Mouse (Mus musculus): Measurements from ENCODE around the gene Gas2. TPM values are rescaled to one million over a fixed set of nuclear protein-coding genes. Genes with fewer than 3 reads are reported as not detected.

Gene Gas2
- polyA plus RNA-seq, 1 experiment from 2014 or later: 176 TPM

DNA sequence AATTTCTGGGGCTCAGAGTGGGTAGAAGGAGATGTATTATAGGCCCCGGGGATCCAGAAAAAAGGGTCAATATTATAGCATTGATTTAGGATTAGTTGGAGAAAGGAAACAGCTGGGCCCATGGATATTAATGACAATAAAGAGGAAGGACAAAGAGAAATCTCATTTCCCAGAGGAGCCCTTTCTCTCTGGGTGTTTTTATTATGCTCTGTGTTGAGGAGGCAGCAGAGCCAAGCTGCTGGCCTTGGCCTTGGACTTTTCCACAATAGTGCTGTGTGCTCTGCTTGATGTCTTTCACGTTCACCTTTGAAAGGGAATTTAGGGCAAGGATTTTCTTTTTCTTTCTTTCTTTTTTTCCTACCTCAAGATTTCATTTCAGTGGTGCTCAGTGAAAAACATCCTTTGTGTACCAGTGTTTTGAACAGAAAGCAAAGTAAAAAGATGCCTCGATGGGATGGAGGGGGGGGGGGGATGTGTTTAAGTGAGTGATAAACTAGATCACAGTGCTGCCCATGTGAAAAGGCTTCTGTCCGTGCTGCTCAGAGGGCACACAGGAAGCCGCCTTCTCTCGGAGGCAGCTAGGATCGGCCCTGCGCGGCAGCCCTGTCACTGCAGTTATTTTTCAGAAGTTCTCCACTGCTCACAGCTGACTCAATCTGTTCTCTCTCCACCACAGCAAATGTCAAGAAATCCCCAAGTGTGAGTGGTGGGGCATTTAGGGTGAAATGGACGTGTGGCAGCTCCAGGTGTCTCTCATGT lies 67.1 kb downstream of the Gas2 start:
- Histone ChIP-seq H3K9me3 (no peaks in the 10 kb centered on the region), H3K27ac (peak overlapping the region; percentile 59; the same call in 1 of the 2 replicates), H3K4me3 (replicated peaks) (no peak overlapping the region), H3K4me2 (no peak overlapping the region), H3K27me3 (no peaks in the 10 kb centered on the region), H3K4me1 (replicated peaks) (peaks cover 22% of the 10 kb centered on the region), H3K9ac (replicated peaks) (0 out of 2 replicates have a peak overlapping the region, but pooled peaks have one; percentile 27), H3K36me3 (peaks cover 24% of the 10 kb centered on the region)
- WGBS: 52% methylated on average over 10 of the region's 10 CpGs
- ATAC-seq (ENCODE audit: insufficient number of reproducible peaks, insufficient read depth, low FRiP score, low TSS enrichment, low read depth): no peak

DNA sequence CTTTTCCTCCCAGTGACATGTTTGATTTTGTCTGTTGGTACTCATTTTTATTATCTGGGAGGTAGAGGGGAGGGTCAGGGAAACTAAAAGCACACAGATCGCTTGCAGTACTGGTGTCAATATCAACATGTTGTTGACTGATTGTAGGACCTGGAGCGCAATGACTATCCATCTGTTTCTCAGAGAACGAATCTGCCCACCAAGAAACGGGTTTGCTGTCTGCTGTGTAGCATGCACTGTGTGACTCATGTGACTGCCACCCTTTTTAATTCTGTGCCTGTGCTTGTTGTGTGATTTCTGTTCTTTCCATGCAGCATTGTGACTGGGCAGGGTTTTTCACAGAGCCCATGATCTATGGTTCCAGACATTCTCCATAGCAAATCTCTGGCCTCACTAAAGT lies 69.4 kb downstream of the Gas2 start:
- peaks cover 22% of the 10 kb centered on the region for H3K4me1 ChIP-seq (replicated peaks)
- no peak overlapping the region; the same call in 1 of the 2 replicates for H3K27ac ChIP-seq
- WGBS: 75% methylated on average over 4 of the region's 4 CpGs
- no peaks in the 10 kb centered on the region for H3K27me3 ChIP-seq
- ATAC-seq (ENCODE audit: insufficient number of reproducible peaks, insufficient read depth, low FRiP score, low TSS enrichment, low read depth): no peak
- peaks cover 13% of the 10 kb centered on the region; the same call in 1 of the 2 replicates for H3K36me3 ChIP-seq
- H3K9ac ChIP-seq (replicated peaks): no peak overlapping the region
- H3K4me2 ChIP-seq: no peak overlapping the region
- H3K9me3 ChIP-seq: no peaks in the 10 kb centered on the region
- H3K4me3 ChIP-seq (replicated peaks): no peak overlapping the region

DNA sequence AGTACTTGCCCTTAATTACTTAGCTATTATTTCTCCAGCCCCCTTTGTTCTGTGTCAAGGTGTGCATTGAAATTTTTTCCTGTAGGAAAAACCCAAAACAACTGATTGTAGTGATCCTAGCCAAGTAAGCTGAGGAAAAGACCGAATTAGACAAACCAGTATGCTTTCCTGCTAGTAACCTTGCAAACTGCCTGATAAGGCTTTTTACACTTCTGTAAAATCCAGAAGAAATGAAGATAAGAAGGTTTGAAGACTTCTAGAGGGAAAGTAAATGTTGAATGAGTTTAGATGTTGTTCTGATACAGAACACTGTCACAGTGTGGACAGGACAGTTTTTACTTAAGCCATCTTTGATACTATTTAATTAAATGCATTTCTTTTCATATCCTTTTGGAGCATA lies 75.5 kb downstream of the Gas2 start:
- Histone ChIP-seq H3K4me2 (no peak overlapping the region), H3K4me1 (replicated peaks) (peaks cover 17% of the 10 kb centered on the region), H3K27ac (no peak overlapping the region), H3K27me3 (no peaks in the 10 kb centered on the region), H3K36me3 (peaks cover 17% of the 10 kb centered on the region; the same call in 1 of the 2 replicates), H3K9me3 (no peaks in the 10 kb centered on the region), H3K4me3 (replicated peaks) (no peak overlapping the region), H3K9ac (replicated peaks) (no peak overlapping the region)
- WGBS: 83% methylated on average over 1 of the region's 1 CpGs
- no peak for ATAC-seq (ENCODE audit: insufficient number of reproducible peaks, insufficient read depth, low FRiP score, low TSS enrichment, low read depth)

DNA sequence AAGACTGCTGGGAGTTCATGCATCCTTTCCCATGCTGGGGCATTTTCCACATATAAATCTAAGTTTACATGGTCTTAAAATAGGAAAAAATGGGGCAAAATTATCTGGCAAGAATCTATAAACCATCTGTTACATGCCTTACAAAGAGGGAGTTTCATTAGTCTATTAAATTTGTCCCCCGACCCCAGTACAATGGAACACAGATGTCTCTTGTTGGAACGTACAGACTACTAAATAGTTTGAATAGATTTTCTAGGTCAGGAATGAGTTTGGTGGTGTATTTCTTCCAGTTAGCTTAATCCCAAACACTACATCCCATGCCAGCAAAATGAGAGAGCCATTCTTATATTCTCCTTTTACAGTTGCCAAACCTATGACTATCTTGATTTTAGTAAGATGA lies 78.6 kb downstream of the Gas2 start:
- no peak overlapping the region for H3K4me3 ChIP-seq (replicated peaks)
- 0 out of 2 replicates have a peak overlapping the region, but pooled peaks have one; percentile 2 for H3K27ac ChIP-seq
- no peak overlapping the region for H3K4me2 ChIP-seq
- peaks cover 36% of the 10 kb centered on the region for H3K36me3 ChIP-seq
- H3K4me1 ChIP-seq (replicated peaks): peaks cover 18% of the 10 kb centered on the region
- H3K9me3 ChIP-seq: no peaks in the 10 kb centered on the region
- no peak for ATAC-seq (ENCODE audit: insufficient number of reproducible peaks, insufficient read depth, low FRiP score, low TSS enrichment, low read depth)
- H3K27me3 ChIP-seq: no peaks in the 10 kb centered on the region
- no peak overlapping the region for H3K9ac ChIP-seq (replicated peaks)
- WGBS: 13% methylated on average over 2 of the region's 2 CpGs

DNA sequence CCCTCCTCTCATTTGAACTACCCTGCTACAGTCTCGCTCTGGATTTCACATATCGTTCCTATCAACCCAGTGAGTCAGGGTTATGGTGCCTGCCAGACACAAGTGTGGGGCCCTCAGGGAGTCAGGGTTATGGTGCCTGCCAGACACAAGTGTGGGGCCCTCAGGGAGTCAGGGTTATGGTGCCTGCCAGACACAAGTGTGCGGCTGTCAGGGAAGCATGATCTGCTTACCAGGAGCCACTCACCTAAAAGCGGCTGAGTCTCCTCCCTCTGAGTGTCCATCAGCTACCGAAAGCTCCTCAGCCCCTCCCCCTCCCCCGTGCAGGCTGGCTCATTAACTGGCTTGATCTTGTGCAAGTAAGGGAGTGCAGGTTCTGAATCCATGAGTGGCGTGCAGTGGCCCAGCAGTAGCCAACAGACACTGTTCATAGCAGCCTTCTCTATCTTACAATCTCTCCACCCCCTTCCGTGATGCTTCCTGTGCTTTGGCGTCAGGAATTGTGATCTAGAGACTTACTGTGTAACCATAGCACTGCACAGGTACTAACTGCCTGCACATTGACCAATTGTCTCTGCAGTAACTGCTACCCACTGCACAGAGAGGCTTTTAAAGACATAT lies 93.7 kb downstream of the Gas2 start:
- no peak overlapping the region for H3K9ac ChIP-seq (replicated peaks)
- 30% methylated on average over 9 of the region's 9 CpGs for WGBS
- peak overlapping the region; percentile 88 for H3K27ac ChIP-seq
- peaks cover 42% of the 10 kb centered on the region for H3K4me1 ChIP-seq (replicated peaks)
- ATAC-seq (ENCODE audit: insufficient number of reproducible peaks, insufficient read depth, low FRiP score, low TSS enrichment, low read depth): peak; percentile 87
- no peak overlapping the region for H3K4me3 ChIP-seq (replicated peaks)
- H3K9me3 ChIP-seq: no peaks in the 10 kb centered on the region
- peaks cover 33% of the 10 kb centered on the region for H3K36me3 ChIP-seq
- H3K27me3 ChIP-seq: no peaks in the 10 kb centered on the region
- peak overlapping the region; percentile 13; the same call in 1 of the 2 replicates for H3K4me2 ChIP-seq

DNA sequence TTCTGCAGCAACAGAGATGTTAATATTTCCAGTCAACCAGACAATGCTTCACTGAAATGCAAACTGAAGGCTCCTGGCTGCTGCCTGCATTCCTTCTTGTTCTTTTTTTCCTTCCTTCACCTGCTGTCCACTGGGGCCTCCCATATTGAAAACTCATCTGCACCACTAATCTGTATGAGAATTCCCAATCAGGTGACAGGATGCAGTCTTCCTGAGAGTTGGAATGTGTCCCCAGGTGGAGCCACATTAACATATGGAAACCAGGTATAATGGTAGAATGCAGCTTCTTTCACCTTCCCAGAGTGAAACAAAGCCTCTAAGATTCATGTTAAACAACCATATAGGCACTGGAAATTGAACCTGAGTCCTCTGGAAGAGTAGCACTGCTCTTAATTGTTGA lies 96.0 kb downstream of the Gas2 start:
- Histone ChIP-seq H3K27me3 (no peaks in the 10 kb centered on the region), H3K4me3 (replicated peaks) (no peak overlapping the region), H3K9ac (replicated peaks) (no peak overlapping the region), H3K9me3 (no peaks in the 10 kb centered on the region), H3K4me2 (no peak overlapping the region), H3K36me3 (peaks cover 22% of the 10 kb centered on the region; the same call in 1 of the 2 replicates), H3K27ac (no peak overlapping the region), H3K4me1 (replicated peaks) (peaks cover 53% of the 10 kb centered on the region)
- ATAC-seq (ENCODE audit: insufficient number of reproducible peaks, insufficient read depth, low FRiP score, low TSS enrichment, low read depth): no peak

DNA sequence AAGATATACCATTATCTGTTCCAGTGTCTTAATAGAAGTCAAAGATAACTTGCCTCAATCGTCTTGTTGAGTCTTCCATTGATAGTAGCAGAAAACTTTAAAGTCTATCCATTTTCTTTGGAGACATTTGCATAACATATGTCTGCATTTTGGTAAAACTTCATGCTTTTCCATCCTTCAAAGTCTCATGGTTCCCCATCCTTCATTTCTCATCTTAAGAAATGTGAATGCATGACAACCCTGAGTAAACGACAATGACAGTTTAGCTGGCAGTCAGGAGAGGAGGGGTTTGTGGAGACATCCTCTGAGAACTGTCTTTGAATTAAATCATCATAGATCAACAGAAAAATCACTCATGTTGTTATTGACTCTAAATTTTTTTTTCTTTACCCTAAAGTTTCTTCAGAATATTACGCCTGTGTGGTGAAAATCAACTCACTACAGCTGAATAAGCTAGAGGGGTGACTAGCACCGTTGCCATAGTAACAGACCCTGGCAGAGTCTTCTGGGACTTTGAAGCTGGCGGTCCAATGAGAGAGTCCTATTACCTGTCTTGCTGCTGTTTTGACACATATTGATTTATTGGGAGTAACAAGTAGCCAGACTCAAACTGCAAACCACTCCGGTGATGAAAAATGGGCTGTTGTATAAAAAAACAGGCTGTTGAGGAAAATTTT lies 99.0 kb downstream of the Gas2 start:
- no peaks in the 10 kb centered on the region for H3K27me3 ChIP-seq
- peaks cover 27% of the 10 kb centered on the region for H3K4me1 ChIP-seq (replicated peaks)
- no peak overlapping the region for H3K9ac ChIP-seq (replicated peaks)
- H3K9me3 ChIP-seq: no peaks in the 10 kb centered on the region
- 57% methylated on average over 6 of the region's 6 CpGs for WGBS
- no peak overlapping the region for H3K4me3 ChIP-seq (replicated peaks)
- H3K27ac ChIP-seq: no peak overlapping the region
- ATAC-seq (ENCODE audit: insufficient number of reproducible peaks, insufficient read depth, low FRiP score, low TSS enrichment, low read depth): no peak
- H3K36me3 ChIP-seq: peaks cover 42% of the 10 kb centered on the region
- no peak overlapping the region for H3K4me2 ChIP-seq

DNA sequence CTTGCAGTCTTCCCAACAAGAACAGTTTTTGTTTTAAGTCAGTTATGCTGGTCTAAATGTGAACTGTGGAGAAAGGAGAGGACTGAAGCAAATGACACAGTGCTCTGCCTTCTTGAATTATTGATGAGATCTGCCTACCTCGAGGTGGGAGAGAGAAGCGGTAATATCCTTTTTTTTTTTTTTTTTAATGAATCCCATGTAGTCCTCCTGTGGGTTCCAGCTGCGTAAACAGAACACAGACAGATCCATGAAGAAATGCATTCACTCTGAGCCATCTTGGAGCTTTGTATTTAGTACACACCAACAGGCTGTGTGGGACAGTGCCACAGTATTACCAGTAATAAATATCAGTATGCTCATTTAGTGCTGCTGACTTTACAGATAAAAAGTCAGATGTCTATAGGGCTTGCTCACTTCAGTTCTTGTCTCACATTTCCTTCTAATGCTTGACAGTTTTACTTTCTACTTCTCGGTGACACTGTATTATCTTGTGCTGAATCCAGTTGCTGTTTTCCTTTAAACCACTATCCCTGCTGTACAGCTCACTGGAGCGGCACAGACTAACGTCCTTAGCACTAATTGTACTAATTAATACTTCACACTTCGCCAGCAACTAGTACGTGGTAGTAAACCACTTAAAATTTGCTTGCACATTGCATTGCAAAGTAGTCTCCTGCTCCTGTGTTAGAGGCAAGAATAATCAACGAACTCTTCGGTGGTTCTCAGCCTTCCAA lies 100.6 kb downstream of the Gas2 start:
- WGBS: 73% methylated on average over 10 of the region's 10 CpGs
- no peaks in the 10 kb centered on the region for H3K27me3 ChIP-seq
- H3K9me3 ChIP-seq: no peaks in the 10 kb centered on the region
- H3K4me2 ChIP-seq: no peak overlapping the region
- peaks cover 23% of the 10 kb centered on the region for H3K4me1 ChIP-seq (replicated peaks)
- no peak overlapping the region for H3K9ac ChIP-seq (replicated peaks)
- H3K4me3 ChIP-seq (replicated peaks): no peak overlapping the region
- no peak overlapping the region for H3K27ac ChIP-seq
- ATAC-seq (ENCODE audit: insufficient number of reproducible peaks, insufficient read depth, low FRiP score, low TSS enrichment, low read depth): no peak
- peaks cover 37% of the 10 kb centered on the region for H3K36me3 ChIP-seq

DNA sequence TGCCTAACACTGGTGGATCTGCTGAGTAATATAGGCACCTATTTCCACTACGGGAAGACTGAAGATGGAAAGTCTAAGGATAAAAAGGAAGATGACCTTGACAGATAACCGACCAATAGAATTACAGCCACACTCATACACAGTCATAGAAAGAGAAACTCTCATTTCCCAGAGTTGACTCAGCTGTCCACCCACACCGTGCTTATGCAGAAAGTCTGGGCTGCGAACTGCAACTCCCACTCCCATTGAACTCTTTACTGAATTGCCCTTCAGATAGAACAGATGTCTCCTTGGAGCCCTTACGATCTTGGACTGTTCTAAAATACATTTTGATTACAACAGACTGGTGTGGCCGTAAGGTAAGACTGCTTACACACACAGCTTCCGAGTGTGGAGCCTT lies 102.9 kb downstream of the Gas2 start:
- Histone ChIP-seq H3K36me3 (peaks cover 35% of the 10 kb centered on the region), H3K9ac (replicated peaks) (no peak overlapping the region), H3K27me3 (no peaks in the 10 kb centered on the region), H3K4me3 (replicated peaks) (no peak overlapping the region), H3K4me2 (no peak overlapping the region), H3K27ac (no peak overlapping the region), H3K4me1 (replicated peaks) (peaks cover 30% of the 10 kb centered on the region), H3K9me3 (no peaks in the 10 kb centered on the region)
- no peak for ATAC-seq (ENCODE audit: insufficient number of reproducible peaks, insufficient read depth, low FRiP score, low TSS enrichment, low read depth)
- 92% methylated on average over 7 of the region's 7 CpGs for WGBS

DNA sequence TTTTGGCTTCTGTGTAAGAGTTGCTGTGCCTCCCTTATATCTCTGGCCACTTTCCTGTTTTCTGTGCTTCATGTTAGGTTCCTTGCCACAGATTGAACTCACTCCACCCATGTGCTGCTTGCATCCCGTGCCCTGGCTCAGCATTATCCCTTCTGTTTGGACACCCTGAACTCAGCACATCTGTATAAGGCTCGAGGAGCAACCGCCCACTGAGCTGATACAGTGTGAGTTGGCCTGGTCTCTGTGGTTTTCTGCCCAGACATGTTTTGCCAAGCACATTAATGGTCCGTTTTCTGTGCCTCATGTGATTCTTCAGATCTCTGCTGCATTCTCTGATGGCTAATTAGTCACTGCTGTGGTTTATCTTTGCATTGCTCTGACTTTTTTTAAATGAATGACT lies 105.8 kb downstream of the Gas2 start:
- Histone ChIP-seq H3K27ac (0 out of 2 replicates have a peak overlapping the region, but pooled peaks have one; percentile 24), H3K9me3 (no peaks in the 10 kb centered on the region), H3K4me1 (replicated peaks) (peaks cover 24% of the 10 kb centered on the region), H3K4me3 (replicated peaks) (no peak overlapping the region), H3K4me2 (no peak overlapping the region), H3K9ac (replicated peaks) (no peak overlapping the region), H3K36me3 (peaks cover 45% of the 10 kb centered on the region), H3K27me3 (no peaks in the 10 kb centered on the region)
- no peak for ATAC-seq (ENCODE audit: insufficient number of reproducible peaks, insufficient read depth, low FRiP score, low TSS enrichment, low read depth)
- WGBS: 84% methylated on average over 4 of the region's 4 CpGs

DNA sequence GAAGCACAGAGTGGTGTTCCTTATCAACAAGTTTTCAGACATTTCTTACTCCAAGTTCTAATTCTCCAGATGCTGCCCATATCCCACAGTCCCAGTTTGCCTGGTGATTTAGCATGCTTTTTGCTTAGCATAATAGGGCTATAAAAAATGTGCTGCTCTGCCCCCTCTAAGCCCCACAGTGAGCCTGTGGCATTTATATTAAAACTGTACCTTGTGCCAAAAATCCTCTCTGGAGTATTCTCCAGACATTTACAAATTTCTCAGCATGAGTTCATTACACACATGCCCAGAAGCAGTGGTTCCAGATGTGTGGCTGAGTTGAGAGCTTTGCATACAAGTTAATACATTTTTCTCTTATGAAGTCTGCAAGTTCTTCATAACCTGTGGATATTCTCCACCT lies 107.6 kb downstream of the Gas2 start:
- Histone ChIP-seq H3K9me3 (no peaks in the 10 kb centered on the region), H3K27ac (peak overlapping the region; percentile 82), H3K9ac (replicated peaks) (no peak overlapping the region), H3K27me3 (no peaks in the 10 kb centered on the region), H3K4me2 (no peak overlapping the region), H3K36me3 (peaks cover 27% of the 10 kb centered on the region), H3K4me3 (replicated peaks) (no peak overlapping the region), H3K4me1 (replicated peaks) (peaks cover 28% of the 10 kb centered on the region)
- peak; percentile 82 for ATAC-seq (ENCODE audit: insufficient number of reproducible peaks, insufficient read depth, low FRiP score, low TSS enrichment, low read depth)

Data from limb, embryonic 12.5 days (tissue).